Mouse (Mus musculus) heart, postnatal 0 days (tissue): ENCODE measurements at regions not wholly inside any gene's neighbourhood (a gene's known extent, or its start where the extent isn't known, plus 50 kb on each side); places are given as distances from the start of the nearest gene placed in this dataset.

Source experiments
- CTCF ChIP-seq: IDR thresholded peaks from 2 replicates; pipeline ENCODE4 v1.5.1; 2016; ENCODE audit warnings: antibody characterized with exemption, control low read depth, low read depth
- EP300 ChIP-seq: IDR thresholded peaks from 2 replicates; pipeline ENCODE4 v1.6.1; 2016; ENCODE audit warnings: antibody characterized with exemption, low read depth

DNA sequence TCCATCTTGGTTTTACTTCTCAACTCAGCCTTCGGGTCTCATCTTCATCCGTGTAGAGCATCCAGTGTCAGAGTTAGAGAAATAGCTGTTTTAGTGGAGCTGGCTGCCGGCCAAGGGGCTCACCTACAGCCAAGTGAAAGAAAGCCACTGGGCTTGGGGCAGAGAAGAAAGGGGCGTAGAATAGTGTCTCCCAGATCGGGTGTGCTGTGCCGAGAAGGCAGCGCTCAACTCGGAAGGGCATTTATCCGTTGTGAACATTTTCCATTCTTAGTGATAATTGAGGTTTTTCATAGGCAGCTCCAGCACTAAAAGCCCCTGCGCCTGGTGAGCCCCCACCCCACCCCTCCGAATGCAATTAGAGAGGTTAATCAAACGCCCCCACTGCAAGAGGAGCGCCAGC is 254.2 kb downstream of the 3110018I06Rik start:
- TF ChIP-seq CTCF (no peak), EP300 (no peak)
